Mouse (Mus musculus): ENCODE data around the gene Thsd4.

GRCm38 (mm10) chr9:59939691-59940090 is 582.2 kb downstream of the Thsd4 start:
- TF ChIP-seq MAFK (IDR thresholded peaks at IDR 0.05; ENCODE audit: insufficient read depth, low read depth, low read length) (no peak), ZC3H11A (IDR thresholded peaks at IDR 0.05; ENCODE audit: borderline replicate concordance, low read depth, low read length) (no peak), HCFC1 (IDR thresholded peaks at IDR 0.05; ENCODE audit: borderline replicate concordance, insufficient read depth, low read length) (no peak), ZNF384 (IDR thresholded peaks at IDR 0.05; ENCODE audit: low read depth, low read length) (no peak), CHD2 (IDR thresholded peaks at IDR 0.05; ENCODE audit: low read depth, low read length) (no peak)
